Mouse (Mus musculus) liver, embryonic 16.5 days (tissue): ENCODE measurements around the gene Kcna3. TPM values are rescaled to one million over a fixed set of nuclear protein-coding genes. Genes with fewer than 3 reads are reported as not detected.

Source experiments
- ATAC-seq: fragments of 200-750 bp; cut with Nextera tagmentation; 2 replicates; pipeline ENCODE4 v1.8.0; 2017; ENCODE audit warnings: low read depth, mild to moderate bottlenecking, moderate number of reproducible peaks, moderate library complexity
- H3K27ac ChIP-seq: fragments of 300-500 bp; sonication (generic); 2 replicates; pipeline ENCODE4 v1.5.1; 2014; ENCODE audit warnings: mild to moderate bottlenecking, low read length
- H3K27me3 ChIP-seq: fragments of 300-500 bp; sonication (generic); 2 replicates; pipeline ENCODE4 v1.6.1; 2014; ENCODE audit warnings: low read depth, low read length, mixed read lengths; ENCODE audit not compliant: control insufficient read depth, insufficient read depth
- H3K36me3 ChIP-seq: fragments of 300-500 bp; sonication (generic); 2 replicates; pipeline ENCODE4 v1.6.1; 2014; ENCODE audit warnings: mild to moderate bottlenecking; ENCODE audit not compliant: control insufficient read depth, insufficient read depth
- H3K4me1 ChIP-seq: fragments of 300-500 bp; sonication (generic); 2 replicates; pipeline ENCODE4 v1.6.1; 2014; ENCODE audit warnings: low read depth, low read length, mixed read lengths; ENCODE audit not compliant: control insufficient read depth
- H3K4me2 ChIP-seq: fragments of 300-500 bp; sonication (generic); 2 replicates; pipeline ENCODE4 v1.6.1; 2014; ENCODE audit warnings: low read depth, low read length, mixed read lengths
- H3K4me3 ChIP-seq: fragments of 300-500 bp; sonication (generic); 2 replicates; pipeline ENCODE4 v1.5.1; 2014; ENCODE audit warnings: low read depth, mild to moderate bottlenecking, low read length
- H3K9ac ChIP-seq: fragments of 300-500 bp; sonication (generic); 2 replicates; pipeline ENCODE4 v1.6.1; 2014; ENCODE audit warnings: low read depth, low read length
- H3K9me3 ChIP-seq: fragments of 300-500 bp; sonication (generic); replicated peaks from 2 replicates; pipeline ENCODE4 v1.6.1; 2016; ENCODE audit warnings: low read length; ENCODE audit not compliant: control insufficient read depth
- WGBS: fragments of 180-500 bp; shearing (Covaris S2); extraction: QIAGEN DNeasy Blood & Tissue Kit; methylation state at CpG from one replicate; pipeline ENCODE4 v1.1.7; 2014; ENCODE audit not compliant: insufficient replicate concordance; 5-methylcytosine and 5-hydroxymethylcytosine counted together
- polyA plus RNA-seq: library from polyadenylated mRNA; unstranded; fragments of >200 nt; fragmentation: Nextera tagmentation; extraction: Ambion mirVana; gene quantifications from 2 replicates; pipeline ENCODE4 v1.2.1, GENCODE M21; 2015

The Kcna3 gene
- polyA plus RNA-seq, 1 experiment from 2014 or later = 1.1 TPM

GRCm38 (mm10) chr3:107040408-107040807 is 4.4 kb downstream of the Kcna3 start:
- ATAC-seq = no peak
- H3K27ac ChIP-seq = no peak overlapping the region
- H3K4me1 ChIP-seq = no peaks in the 10 kb centered on the region; the same call in 1 of the 2 replicates
- no peaks in the 10 kb centered on the region for H3K36me3 ChIP-seq
- peaks cover 32% of the 10 kb centered on the region for H3K27me3 ChIP-seq
- H3K9me3 ChIP-seq = no peaks in the 10 kb centered on the region
- no peak overlapping the region for H3K4me3 ChIP-seq
- no peak overlapping the region for H3K9ac ChIP-seq
- no peak overlapping the region for H3K4me2 ChIP-seq
- 55% methylated on average over 3 of the region's 3 CpGs for WGBS

DNA sequence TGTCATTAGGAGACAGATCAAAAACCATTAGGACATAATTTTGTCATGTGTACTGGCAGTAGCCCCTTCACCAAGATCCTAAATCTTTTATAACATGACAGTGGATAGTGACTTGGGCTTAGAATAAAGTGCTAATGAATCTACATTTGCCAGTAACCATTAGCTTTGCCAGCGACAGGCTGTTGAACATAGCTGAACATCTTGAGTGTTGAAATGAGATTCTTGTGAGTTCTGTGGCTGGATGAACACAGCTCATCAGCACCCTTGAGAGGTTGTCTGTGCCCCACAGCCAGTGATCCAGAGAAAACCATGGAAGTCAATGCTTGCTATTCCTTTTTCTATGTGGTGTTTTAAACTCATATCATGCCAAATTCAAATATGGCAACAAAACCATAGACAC is 5.7 kb downstream of the Kcna3 start:
- no peak overlapping the region for H3K4me2 ChIP-seq
- no peak for ATAC-seq
- H3K4me3 ChIP-seq = no peak overlapping the region
- peaks cover 19% of the 10 kb centered on the region for H3K27me3 ChIP-seq
- no peaks in the 10 kb centered on the region for H3K36me3 ChIP-seq
- H3K9ac ChIP-seq = no peak overlapping the region
- no peaks in the 10 kb centered on the region for H3K9me3 ChIP-seq
- no peaks in the 10 kb centered on the region; the same call in 1 of the 2 replicates for H3K4me1 ChIP-seq
- no peak overlapping the region for H3K27ac ChIP-seq
- WGBS = 59% methylated on average over 1 of the region's 1 CpGs

DNA sequence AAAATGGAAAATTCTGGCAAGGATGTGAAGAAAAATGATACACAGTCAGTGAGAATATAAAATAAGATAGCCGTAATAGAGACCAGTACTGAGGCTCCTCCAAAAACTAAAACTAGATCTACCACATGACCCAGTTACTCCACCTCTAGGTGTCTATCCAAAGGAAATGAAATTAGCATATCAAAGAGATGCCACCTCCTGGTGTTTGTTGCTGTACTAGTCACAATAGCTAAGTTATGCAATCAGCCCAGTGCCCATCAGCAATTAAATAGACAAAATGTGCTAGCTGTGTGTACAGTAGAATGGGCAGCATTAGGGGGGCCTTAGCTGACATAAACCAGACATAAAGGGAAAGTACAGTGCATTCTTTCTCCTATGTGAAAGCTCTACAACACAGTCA is 25.5 kb downstream of the Kcna3 start:
- no peaks in the 10 kb centered on the region for H3K9me3 ChIP-seq
- H3K4me2 ChIP-seq = no peak overlapping the region
- H3K36me3 ChIP-seq = no peaks in the 10 kb centered on the region
- ATAC-seq = no peak
- H3K4me1 ChIP-seq = no peaks in the 10 kb centered on the region
- no peaks in the 10 kb centered on the region for H3K27me3 ChIP-seq
- 84% methylated on average over 1 of the region's 1 CpGs for WGBS
- H3K4me3 ChIP-seq = no peak overlapping the region
- no peak overlapping the region for H3K27ac ChIP-seq
- no peak overlapping the region for H3K9ac ChIP-seq

GRCm38 (mm10) chr3:107062771-107063170 is 26.8 kb downstream of the Kcna3 start:
- no peaks in the 10 kb centered on the region for H3K36me3 ChIP-seq
- H3K9me3 ChIP-seq = no peaks in the 10 kb centered on the region
- WGBS = 37% methylated on average over 1 of the region's 1 CpGs
- no peak for ATAC-seq
- H3K9ac ChIP-seq = no peak overlapping the region
- no peak overlapping the region for H3K4me2 ChIP-seq
- H3K27me3 ChIP-seq = no peaks in the 10 kb centered on the region
- H3K4me3 ChIP-seq = no peak overlapping the region
- H3K4me1 ChIP-seq = no peaks in the 10 kb centered on the region
- H3K27ac ChIP-seq = no peak overlapping the region

- Histone ChIP-seq H3K9me3 (no peaks in the 10 kb centered on the region), H3K9ac (no peak overlapping the region), H3K27me3 (no peaks in the 10 kb centered on the region), H3K4me3 (no peak overlapping the region), H3K4me1 (no peaks in the 10 kb centered on the region), H3K27ac (no peak overlapping the region), H3K4me2 (no peak overlapping the region), H3K36me3 (no peaks in the 10 kb centered on the region)
- 49% methylated on average over 6 of the region's 6 CpGs for WGBS
- ATAC-seq = no peak
Observed at GRCm38 (mm10) chr3:107065510-107066095, 29.6 kb downstream of the Kcna3 start.

GRCm38 (mm10) chr3:107066165-107066850 is 30.3 kb downstream of the Kcna3 start:
- no peaks in the 10 kb centered on the region for H3K9me3 ChIP-seq
- no peak overlapping the region for H3K9ac ChIP-seq
- no peak overlapping the region for H3K4me3 ChIP-seq
- H3K27me3 ChIP-seq = no peaks in the 10 kb centered on the region
- H3K27ac ChIP-seq = no peak overlapping the region
- WGBS = 64% methylated on average over 7 of the region's 7 CpGs
- ATAC-seq = no peak
- H3K4me1 ChIP-seq = no peaks in the 10 kb centered on the region
- H3K36me3 ChIP-seq = no peaks in the 10 kb centered on the region
- no peak overlapping the region for H3K4me2 ChIP-seq

GRCm38 (mm10) chr3:107067245-107067644 is 31.3 kb downstream of the Kcna3 start:
- no peak for ATAC-seq
- Histone ChIP-seq H3K9me3 (no peaks in the 10 kb centered on the region), H3K36me3 (no peaks in the 10 kb centered on the region), H3K4me1 (no peaks in the 10 kb centered on the region), H3K27me3 (no peaks in the 10 kb centered on the region), H3K4me2 (no peak overlapping the region), H3K27ac (no peak overlapping the region), H3K4me3 (no peak overlapping the region), H3K9ac (no peak overlapping the region)
- 34% methylated on average over 6 of the region's 6 CpGs for WGBS

DNA sequence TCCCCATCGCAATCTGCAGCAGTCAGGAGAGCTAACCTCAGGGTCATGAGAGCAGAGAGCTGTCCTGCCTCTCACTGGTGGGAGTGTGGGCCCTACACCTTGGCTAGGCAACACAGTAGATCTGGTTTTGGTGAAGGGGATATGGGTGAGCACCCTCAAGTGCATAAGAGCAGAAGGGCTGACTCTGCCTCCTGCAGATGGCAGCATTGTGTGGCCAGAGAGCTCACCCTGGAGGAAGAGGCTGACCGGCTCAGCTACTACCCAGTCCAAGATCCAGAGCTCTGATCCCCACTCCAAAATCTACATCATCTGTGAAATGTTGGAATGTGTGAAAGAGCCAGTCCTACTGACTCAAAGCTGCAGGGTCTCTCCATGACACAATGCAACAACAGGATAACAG is 37.9 kb downstream of the Kcna3 start:
- ATAC-seq = no peak
- Histone ChIP-seq H3K27me3 (no peaks in the 10 kb centered on the region), H3K4me2 (no peak overlapping the region), H3K4me1 (no peaks in the 10 kb centered on the region), H3K36me3 (no peaks in the 10 kb centered on the region), H3K4me3 (no peak overlapping the region), H3K9me3 (no peaks in the 10 kb centered on the region), H3K9ac (no peak overlapping the region), H3K27ac (no peak overlapping the region)
- 51% methylated on average over 2 of the region's 2 CpGs for WGBS

- H3K27me3 ChIP-seq = no peaks in the 10 kb centered on the region
- no peak overlapping the region for H3K4me3 ChIP-seq
- no peak overlapping the region for H3K27ac ChIP-seq
- WGBS = 68% methylated on average over 1 of the region's 1 CpGs
- no peaks in the 10 kb centered on the region for H3K9me3 ChIP-seq
- no peak overlapping the region for H3K9ac ChIP-seq
- H3K4me2 ChIP-seq = no peak overlapping the region
- no peaks in the 10 kb centered on the region for H3K4me1 ChIP-seq
- H3K36me3 ChIP-seq = no peaks in the 10 kb centered on the region
- ATAC-seq = no peak
Observed at GRCm38 (mm10) chr3:107075705-107076104, 39.7 kb downstream of the Kcna3 start.
